Mouse (Mus musculus) midbrain, embryonic 15.5 days (tissue): ENCODE data around the gene Gm14399. TPM values are rescaled to one million over a fixed set of nuclear protein-coding genes. Genes with fewer than 3 reads are reported as not detected.
"Not testable (repeated sequence)": the region's sequence is repeated elsewhere in the genome, so short reads cannot be mapped to it uniquely, and the experiment has no call there.

Source experiments
- ATAC-seq: fragments of 200-750 bp; cut with Nextera tagmentation; replicated peaks from 2 replicates; pipeline ENCODE4 v1.8.0; 2017; ENCODE audit warnings: moderate TSS enrichment
- H3K27ac ChIP-seq: fragments of 300-500 bp; sonication (generic); 2 replicates; pipeline ENCODE4 v1.5.1; 2015; ENCODE audit warnings: mild to moderate bottlenecking, inconsistent platforms
- H3K27me3 ChIP-seq: fragments of 300-500 bp; sonication (generic); replicated peaks from 2 replicates; pipeline ENCODE4 v1.6.1; 2015; ENCODE audit warnings: inconsistent platforms
- H3K36me3 ChIP-seq: fragments of 300-500 bp; sonication (generic); replicated peaks from 2 replicates; pipeline ENCODE4 v1.6.1; 2015; ENCODE audit warnings: inconsistent platforms
- H3K4me1 ChIP-seq: fragments of 300-500 bp; sonication (generic); 2 replicates; pipeline ENCODE4 v1.6.1; 2015; ENCODE audit warnings: inconsistent platforms
- H3K4me2 ChIP-seq: fragments of 300-500 bp; sonication (generic); 2 replicates; pipeline ENCODE4 v1.6.1; 2015; ENCODE audit warnings: inconsistent platforms, mild to moderate bottlenecking, moderate library complexity
- H3K4me3 ChIP-seq: fragments of 300-500 bp; sonication (generic); 2 replicates; pipeline ENCODE4 v1.5.1; 2015; ENCODE audit warnings: mild to moderate bottlenecking, inconsistent platforms
- H3K9ac ChIP-seq: fragments of 300-500 bp; sonication (generic); 2 replicates; pipeline ENCODE4 v1.6.1; 2015; ENCODE audit warnings: mild to moderate bottlenecking, inconsistent platforms
- H3K9me3 ChIP-seq: fragments of 300-500 bp; sonication (generic); 2 replicates; pipeline ENCODE4 v1.6.1; 2016; ENCODE audit warnings: inconsistent platforms
- WGBS: fragments of 180-500 bp; shearing (Covaris S2); methylation state at CpG from one replicate; pipeline ENCODE4 v1.1.7; 2015; ENCODE audit warnings: mixed read lengths; 5-methylcytosine and 5-hydroxymethylcytosine counted together
- polyA plus RNA-seq: library from polyadenylated mRNA; unstranded; fragments of >200 nt; fragmentation: Nextera tagmentation; extraction: Ambion mirVana; gene quantifications from 2 replicates; pipeline ENCODE4 v1.2.1, GENCODE M21; 2015

Gene Gm14399
- polyA plus RNA-seq, 1 experiment from 2014 or later: 7.3 TPM

DNA sequence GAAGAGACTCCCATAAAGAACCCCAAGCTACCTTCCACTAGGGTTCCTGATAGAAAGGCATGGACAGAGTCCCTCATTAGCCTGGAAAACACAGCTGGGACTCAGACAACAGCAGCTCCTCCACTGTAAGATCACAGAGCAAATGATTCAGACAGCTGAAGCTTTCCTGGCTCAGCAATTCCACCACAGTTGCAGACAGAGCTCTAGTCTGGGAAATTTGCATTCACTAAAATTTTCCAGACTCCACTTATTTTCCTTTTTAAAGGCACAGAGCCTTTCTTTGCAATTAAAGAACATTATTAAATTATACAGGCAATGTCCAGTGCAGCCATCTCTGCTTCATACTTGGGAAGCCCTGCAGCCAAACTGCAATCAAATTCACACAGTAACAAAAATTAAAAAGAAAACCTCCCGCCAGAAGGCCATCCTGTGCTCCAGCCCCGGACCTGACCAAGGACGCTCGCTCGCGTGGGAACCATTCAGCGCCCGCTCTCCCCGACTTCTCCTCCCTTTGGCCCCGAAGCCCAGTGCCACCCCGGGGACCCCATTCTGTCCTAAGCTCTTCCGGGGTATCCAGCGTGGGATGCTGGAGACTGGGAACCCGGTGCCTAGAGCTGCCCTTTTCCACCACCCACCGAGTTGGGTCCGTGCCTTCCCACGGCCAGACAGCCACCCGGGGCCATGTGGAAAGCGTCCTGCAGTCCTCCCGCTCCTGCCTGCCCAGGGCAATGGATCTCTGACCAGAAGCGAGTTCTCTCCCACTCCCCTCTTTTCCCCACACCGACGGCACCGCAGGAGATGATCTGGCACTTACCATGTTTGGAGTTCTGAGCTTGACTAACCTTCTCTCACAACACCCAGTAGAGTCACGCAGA lies 457 bp downstream of the Gm14399 start:
- not testable (repeated sequence) for H3K27me3 ChIP-seq, H3K4me1 ChIP-seq, H3K36me3 ChIP-seq, H3K27ac ChIP-seq, ATAC-seq, H3K9me3 ChIP-seq
- H3K9ac ChIP-seq: peak overlapping the region; percentile 32; the same call in 1 of the 2 replicates
- peak overlapping the region; percentile 48 for H3K4me3 ChIP-seq
- 2% methylated on average over 25 of the region's 25 CpGs for WGBS
- peak overlapping the region; percentile 46 for H3K4me2 ChIP-seq

DNA sequence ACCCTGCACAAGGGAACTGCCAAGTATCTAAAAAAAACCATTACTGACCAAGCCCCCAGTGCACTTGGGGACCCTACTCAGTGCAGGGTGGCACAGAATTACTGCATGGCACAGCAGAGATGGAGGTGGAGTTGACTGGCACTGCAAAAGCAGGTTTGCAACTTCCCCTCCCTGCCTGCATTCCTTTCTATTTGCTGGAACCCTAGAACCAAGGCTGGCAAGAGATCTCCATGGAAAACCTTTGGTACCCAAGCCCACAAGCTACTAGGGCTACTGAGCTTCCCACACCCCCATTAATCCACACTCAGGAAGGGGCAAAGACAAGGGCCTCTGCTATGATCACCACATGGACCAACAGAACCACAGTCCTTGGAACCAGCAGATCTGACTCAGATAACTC lies 1.2 kb downstream of the Gm14399 start:
- not testable (repeated sequence) for H3K4me3 ChIP-seq, ATAC-seq, H3K9ac ChIP-seq, H3K27ac ChIP-seq, H3K36me3 ChIP-seq, H3K4me1 ChIP-seq, H3K27me3 ChIP-seq, H3K4me2 ChIP-seq, H3K9me3 ChIP-seq

Other genes starting within 250 kb of the Gm14399 start
- not detected in 2 replicates for gene Gm14444, start 131.8 kb downstream of the Gm14399 start, polyA plus RNA-seq
- gene Gm14393, start 74.2 kb downstream of the Gm14399 start, polyA plus RNA-seq: 0.50 TPM in 1 of 2 replicates, not detected in the other
- gene Gm14443, start 33.9 kb upstream of the Gm14399 start, polyA plus RNA-seq: 1.0 and 1.5 TPM in 2 replicates
- 9.6 and 12.0 TPM in 2 replicates for gene Gm14391, start 64.9 kb upstream of the Gm14399 start, polyA plus RNA-seq
- gene Gm14440, start 133.1 kb upstream of the Gm14399 start, polyA plus RNA-seq: 1.8 and 2.0 TPM in 2 replicates
- gene Gm4631, start 196.2 kb upstream of the Gm14399 start, polyA plus RNA-seq: 16.9 and 19.0 TPM in 2 replicates
- gene Zfp968, start 230.4 kb upstream of the Gm14399 start, polyA plus RNA-seq: 3.9 and 4.6 TPM in 2 replicates